Mouse (Mus musculus) embryo, embryonic 11 days (tissue): ENCODE measurements around the gene Sh3rf3.

Experiments used
- DNase-seq: peaks from one replicate; pipeline ENCODE4 v3.0.0-alpha.2; 2015

The Sh3rf3 gene

DNA sequence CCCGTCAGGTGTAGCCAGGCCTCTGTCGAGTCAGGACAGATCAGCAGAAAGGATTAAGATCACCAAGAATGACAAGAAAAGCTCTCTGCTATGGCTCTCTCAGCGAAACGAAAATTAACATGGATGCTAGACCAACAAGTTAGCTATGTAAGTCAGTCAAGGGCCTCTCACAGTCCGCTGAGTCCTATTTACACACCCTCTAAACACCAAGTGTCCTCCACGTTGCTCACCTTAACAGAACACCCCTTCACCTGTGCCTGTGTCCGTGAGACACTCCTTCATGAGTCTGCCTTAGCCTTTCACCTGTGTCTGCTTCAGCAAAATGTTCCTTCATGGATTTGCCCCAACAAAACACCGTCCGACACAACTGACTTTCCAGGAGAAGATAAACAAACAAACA lies 300.2 kb downstream of the Sh3rf3 start:
- no peak for DNase-seq

DNA sequence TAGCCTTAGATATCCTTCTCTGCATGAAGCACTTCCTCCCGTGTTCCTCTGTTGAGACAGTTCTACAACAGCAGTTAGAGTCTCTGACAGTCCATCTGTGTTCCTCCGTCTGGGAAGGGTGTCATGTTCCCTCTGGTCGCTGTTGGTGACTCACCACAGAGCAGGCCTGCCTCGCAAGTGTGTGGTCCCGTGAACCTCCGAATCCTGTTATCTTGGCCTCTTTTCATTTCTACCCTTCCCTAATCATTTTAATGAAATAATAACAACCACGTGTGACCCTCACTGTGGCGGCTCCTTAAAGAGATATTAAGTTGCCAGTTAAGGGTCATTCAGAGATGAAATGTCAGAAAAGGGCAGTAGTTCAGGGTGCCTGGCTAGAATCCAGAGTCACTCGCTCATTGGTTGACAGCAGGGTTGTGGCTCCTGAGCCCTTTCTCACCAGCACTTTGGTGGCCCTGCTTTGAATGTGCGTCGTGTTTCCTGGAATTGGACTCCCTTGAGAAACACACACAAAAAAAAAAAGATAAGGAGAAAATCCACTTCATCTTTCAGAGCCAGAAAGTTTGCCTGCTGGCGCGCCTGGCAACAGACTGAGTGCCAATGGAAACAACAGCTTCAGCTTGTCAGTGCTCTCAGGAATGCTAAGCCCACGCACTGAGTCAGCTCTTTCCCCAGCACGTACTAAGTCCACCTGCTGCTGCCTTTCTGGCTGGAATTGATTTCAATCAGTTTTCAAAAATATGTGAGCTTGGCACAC lies 301.6 kb downstream of the Sh3rf3 start:
- peak; percentile 53 for DNase-seq

DNA sequence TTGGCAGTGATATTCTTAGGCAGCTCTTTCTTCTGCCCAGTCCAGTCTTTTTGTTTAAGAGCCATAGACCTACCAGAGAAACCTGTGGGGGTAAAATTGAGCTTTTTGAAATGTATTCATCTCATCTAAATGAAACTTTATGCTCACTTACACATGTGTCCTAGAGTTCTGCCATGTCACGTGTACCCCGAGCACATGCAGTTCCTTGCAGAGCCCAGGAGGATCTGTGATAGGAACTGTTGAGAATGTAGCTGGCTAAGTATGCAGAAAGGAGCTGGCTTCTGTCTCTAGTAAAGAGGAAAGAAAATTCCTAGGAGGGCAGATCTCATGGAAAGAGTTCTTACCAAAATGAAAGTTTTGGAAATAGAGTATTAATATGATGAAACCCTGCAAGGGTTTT lies 302.5 kb downstream of the Sh3rf3 start:
- DNase-seq, result no peak

DNA sequence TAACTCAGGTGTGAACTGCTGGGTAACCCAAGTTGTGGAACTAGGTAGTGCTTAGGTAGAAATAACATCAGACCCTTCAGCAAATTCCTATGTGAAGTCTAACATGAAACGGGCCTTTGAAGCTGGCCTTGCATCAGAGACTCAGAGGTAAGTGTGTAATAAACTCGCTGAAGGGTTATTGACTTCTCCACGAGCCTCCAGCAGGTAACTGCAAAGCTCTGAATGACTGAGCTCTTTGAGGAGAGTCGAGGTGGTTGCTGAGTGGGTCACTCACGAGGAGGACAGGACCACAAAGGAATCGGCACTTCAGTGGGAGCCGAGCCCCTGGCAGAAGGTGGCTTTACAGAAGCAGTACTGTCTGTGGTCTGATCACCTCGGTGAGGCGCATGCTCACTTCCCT lies 303.2 kb downstream of the Sh3rf3 start:
- DNase-seq, result no peak

DNA sequence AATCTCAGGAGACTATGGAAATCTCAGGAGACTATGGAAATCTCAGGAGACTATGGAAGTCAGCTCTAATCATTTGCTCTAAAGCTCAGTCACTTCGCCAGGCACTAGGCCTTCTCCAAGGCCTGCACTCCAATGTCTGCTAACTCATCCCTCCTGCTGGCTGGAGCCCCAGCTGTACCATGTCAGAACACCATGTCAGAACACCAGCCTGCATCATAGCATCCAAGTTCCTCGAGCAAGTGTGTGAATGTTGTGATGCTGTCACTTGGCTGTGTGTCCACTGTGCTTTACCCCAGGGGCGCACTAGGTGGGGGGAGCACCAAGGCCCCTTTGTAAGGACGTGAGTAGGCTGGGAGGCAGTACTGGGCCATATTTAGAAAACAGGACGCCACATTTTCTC lies 304.4 kb downstream of the Sh3rf3 start:
- no peak for DNase-seq

DNA sequence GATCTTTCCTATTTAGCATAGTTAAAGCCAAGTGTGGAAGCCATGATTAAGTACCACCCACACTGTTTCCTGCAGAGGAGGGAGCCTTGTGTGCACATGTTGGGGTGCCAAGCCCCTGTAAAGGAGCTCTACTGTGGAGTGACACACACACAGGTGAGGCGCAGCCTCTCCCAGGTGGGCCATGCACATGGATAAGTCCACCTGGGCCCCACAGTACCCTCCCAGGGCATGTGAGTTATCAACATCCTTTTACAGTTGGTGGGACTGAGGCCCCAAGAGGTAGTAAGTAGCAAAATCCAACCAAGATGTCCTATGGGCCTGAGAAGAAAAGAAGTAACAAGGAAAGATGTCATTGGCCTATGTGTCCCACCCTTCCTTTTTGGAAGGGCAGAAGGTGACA lies 305.8 kb downstream of the Sh3rf3 start:
- DNase-seq, result no peak

DNA sequence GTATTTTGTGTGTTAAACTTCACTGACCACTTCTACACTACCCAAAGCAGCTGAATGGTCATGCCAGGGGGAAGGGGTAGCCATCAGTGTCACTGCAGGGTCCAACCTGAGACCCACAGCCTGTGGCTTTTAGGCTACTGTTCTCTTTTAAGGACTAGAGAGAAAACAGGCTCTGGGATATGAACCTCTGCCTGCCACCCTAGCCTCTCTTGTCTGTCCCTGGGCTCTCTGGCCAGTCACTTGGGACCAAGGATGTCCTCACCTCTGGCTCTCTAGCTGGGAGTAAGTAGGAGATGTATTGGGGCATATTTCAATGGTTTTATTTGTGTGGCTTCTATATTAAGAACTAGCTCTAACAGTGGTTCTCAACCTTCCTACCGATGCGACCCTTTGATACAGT lies 306.7 kb downstream of the Sh3rf3 start:
- DNase-seq, result no peak

DNA sequence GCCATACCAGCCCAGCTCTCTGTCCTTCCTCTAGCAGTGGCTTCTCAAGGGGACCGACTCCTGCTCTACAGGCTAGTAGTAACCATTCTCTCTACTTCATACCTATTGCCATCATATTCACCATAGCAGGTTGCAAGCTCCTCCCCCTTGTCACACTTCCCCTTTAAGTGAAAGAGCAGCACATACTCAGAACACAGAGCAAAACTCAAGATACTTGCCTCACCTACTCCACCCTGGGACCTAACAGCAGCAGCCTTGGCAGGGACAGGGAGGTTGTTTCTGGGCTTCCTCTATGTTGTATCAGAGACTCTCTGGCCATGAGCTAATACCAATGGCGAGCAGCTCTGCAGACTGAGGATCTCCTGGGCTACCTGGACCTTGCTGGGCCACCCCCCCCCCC lies 312.3 kb downstream of the Sh3rf3 start:
- DNase-seq, result no peak

DNA sequence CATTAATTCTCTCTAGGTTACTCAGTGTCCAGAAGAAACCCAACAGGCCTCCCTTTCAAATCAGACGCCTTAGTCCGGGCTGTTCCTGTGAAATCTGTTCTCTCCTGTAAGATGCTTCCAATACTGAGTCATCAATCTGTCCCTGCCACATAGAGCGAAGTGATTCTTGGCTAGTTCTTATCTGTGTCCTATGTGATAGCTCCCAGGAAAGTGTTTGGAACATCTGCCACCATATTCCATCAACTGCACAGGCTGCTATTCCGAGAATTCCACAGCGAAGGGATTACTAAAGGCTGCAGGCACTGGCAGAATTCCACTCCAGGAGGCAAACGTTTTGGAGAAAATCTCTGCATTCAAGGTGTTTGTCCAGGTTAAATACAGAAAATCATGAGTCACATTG lies 314.5 kb downstream of the Sh3rf3 start:
- no peak for DNase-seq

DNA sequence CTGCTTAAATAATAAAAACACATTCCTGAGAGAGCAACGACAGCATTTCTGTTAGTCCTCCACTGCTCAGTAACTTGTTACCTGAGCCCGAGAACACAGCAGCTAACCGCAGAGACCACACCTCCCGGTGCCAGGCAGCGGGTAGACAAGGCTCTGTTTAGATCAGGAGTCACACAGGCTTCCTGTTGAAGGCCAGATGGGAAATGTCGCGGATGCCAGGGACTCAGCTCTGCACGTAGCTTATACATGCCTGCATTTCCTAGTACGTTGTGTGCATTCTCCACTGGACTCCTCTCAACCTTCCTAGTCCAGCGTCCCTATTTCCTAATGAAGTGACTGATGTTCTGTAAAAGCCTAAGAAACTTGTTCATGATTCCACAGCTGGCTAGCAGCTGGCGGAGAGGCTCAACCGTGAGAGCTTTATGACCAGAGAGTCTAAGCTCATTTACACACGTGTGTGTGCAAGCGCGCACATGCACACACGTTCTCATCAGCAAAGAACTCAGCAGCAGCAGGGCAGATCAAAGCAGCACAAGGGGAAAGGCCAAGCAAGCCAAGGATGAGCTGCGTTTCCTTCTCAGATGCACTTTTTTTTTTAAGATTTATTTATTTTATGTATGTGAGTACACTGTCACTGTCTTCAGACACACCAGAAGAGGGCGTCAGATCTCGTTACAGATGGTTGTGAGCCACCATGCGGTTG lies 318.9 kb downstream of the Sh3rf3 start:
- DNase-seq, result peak; percentile 22

DNA sequence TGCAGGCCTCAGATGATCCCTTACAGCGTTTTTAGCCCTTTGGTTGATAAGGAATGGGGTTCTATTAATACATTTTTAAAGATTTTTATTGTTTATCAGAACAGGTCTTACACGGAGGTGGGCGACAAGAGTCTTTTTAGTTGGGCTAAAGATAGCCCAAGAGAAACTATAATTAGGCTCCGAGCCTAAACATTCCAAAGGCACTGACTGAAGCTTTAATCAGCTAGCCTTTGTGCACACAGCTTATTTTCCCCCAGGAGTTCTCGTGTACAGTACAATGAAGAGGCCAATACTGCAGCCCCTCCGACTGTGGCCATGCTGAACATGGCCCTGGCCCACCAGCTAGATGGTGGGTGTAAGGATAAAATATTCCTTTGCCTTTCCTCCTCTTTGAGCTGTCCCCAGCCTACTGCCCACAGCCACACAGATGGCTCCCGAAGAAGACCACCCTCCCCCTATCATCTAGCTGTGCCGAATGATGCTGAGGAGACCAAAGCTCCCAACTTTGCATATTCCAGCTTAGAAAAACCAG lies 320.4 kb downstream of the Sh3rf3 start:
- no peak for DNase-seq

DNA sequence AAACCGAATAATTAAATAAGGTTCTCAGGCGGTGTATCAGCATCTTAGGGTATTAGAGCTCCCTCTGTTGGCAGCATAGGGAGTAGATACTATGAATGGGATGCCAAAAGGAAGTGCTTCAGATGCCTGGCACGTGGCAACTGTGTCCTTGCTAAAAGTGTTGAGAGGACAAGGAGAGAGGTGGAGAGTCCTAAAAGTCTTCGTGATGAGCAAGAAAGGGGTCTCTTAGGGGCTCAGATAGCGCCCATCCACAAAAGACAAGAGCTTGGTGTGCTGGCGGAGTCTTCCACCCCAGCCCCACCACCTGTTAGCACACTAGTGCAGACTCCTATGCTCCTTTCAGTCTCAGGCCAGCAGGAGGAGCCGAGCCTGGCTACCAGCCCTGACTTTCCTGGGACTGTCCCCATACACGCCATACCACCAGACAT lies 336.8 kb downstream of the Sh3rf3 start:
- DNase-seq, result peak; percentile 77

DNA sequence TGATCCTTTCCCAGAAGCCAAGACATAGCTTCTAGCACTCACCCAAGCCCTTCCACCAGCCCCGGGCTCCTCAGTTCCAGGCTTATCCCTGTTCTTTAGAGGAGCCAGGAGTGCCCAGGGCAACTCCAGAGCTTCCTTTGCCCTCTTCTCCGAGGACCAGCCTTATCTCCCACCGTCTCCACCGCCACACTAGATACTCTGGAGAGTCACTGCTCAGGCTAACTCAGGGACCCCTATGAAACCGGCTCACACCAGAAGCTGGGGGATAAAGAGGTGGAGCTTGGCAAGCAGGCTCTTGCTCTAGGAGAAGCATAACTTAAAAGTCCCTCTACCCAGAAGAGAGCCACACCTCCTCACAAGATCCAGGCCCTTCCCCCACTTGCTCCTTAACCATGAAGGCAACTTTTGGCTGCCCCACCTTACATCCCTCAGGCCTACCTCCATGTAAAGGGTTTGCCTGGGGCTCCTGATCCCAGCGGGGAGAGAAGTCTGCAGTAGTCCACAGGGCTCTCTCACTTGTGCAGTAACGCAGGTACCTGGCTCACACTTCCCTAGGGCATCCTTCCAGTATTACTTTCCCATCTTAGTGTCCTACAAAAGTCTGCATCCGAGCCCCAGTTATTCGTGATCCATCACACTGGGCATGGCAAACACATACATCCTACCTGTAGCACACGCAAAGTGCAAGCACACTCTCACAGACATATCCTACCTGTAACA lies 337.9 kb downstream of the Sh3rf3 start:
- no peak for DNase-seq

DNA sequence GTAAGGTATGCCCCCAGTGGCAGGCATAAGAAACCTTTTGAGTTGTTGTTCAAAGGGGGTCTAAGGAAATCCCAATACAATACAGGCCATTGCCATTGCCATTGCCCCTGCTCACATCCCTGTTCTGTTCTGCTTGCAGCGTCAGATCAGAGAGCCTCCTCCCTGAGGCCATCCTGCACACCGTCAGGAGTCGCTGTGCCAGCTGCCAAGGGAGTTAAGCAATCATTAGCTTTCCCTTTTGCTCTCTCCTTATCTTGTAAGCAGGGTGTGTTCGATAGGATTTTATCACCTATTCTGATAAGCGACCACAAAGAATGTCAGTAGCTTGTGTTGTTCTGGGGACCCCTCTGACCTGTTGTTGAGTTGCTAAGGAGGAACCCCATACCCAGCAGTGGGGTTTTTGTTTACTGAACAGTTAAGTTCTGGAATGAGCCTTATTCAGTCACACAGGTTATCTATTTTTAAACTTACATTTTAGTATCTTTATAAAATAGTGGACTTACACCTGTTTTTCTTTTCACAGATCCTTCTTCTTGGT lies 339.5 kb downstream of the Sh3rf3 start:
- DNase-seq, result no peak

DNA sequence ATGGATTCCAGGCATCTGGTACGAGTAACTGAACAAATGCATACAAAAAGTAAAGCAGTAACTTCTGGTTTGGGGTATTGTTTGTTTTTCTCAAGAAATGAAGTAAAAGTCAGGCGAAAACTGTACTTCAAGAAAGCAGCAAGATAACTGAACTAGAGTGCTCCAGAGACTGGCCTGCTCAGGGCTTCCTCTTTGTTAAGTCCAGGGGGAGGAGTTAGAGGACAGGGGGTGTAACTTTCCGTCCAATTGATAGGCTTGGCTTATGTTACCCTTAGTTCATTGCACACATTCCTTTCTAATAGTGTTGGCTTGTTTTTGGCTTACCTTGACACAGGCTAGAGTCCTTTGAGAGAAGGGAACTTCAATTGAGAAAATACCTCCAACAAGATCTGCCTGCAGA lies 345.5 kb downstream of the Sh3rf3 start:
- no peak for DNase-seq

DNA sequence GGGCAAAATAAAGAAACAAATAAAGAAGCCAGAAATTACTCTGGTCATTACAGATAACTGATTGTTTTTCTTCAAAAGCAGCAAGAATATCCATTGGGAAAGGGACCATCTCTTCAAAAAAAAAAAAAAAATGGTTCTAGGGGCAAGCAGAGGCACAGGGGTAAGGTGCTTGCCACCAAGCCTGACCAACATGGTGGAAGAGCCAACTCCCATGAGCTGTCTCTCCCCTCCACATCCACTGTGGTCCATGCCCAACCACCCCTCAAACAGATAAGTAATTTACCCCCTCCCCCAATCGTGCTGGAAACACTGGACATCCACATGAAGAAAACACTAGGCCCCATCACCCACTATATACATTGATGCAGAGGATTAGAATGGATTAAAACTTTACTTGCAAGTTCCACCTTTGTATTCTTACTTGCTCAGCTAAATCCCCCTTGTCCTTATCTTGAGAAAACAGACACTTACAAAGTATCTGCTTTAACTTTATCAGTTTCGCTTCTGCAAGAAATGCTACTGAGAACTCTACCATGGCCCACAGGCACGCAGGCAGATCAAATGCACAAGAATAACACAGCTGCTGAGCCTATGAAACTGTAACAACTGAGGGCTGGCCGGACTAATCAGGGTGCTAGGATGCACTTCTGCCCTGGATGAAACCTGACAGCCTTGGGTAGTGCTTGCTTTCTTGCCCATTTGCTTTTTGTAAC lies 349.2 kb downstream of the Sh3rf3 start:
- DNase-seq, result no peak

DNA sequence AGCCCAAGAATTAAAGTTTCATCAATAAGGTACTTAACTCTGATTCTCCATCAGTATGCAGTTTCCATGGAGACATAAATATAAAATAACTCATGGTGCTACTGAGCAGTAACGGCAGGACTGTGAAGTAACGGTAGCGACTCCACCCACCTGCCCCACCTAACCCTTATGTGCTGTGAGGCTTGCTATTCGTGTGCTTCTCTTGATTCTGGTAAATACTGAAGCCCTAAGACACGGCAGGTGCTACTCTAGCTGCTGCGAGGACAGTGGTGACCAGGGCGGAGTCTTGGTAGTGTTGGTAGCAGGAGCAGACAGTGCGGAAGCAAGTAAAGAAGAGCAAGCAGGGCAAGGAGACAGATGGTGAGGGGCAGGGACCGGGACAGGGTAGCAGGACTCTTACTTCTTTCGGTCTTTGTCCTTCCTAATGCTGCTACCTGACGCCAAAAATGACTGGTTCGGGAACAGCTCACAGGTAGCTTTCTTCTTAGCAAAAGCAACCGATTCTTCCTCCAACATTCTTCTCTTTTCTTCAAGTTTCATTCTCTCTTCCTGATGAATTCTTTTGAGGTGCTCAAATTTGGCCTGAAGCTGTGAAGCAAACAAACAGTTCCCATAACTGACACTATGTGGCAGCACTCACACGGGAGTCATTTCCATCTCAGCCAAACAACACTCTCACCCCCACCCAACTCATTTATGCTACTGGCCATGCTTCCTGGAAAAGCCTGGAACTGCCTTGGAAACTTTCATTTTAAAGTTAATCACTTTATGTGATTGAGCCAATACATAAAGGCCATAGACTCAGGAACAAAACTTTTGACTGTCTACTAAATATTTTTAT lies 353.2 kb downstream of the Sh3rf3 start:
- peak; percentile 70 for DNase-seq

DNA sequence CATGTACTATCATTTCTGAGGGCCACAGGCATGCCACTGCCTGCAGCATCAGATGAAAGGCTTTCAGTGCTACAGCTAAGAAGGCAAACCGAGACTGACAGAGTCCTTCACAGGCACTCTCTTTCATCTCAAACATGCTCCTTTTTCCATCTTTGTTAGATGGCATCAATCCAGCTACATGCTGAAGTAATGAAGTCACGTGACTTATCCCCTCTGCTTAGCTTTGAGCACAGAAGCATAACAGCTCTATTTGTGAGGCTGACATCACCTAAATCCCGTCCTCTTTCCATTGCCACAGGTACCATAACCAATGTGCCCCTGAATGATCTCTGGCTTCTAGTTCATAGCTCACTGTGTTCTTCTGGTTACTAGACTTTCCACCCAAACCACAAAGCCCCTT lies 357.9 kb downstream of the Sh3rf3 start:
- DNase-seq, result no peak

DNA sequence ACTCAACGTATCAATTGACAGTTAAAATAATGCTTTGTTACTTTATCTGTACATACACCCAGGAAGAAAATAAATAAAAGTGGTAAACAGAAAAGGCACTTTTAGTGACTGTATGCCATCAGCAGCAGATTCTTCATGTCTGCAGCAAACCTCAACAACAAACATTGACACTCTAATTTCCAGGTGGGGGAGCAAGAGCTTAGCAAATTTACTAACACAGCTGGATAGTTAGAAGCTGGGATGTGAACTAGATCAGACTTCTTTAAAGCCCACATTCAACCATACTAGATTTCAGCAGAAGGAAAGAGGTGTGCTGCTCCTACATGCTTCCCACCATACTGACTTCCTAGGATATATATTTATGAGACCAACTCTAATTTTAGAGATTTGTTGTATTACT lies 359.4 kb downstream of the Sh3rf3 start:
- DNase-seq, result no peak

DNA sequence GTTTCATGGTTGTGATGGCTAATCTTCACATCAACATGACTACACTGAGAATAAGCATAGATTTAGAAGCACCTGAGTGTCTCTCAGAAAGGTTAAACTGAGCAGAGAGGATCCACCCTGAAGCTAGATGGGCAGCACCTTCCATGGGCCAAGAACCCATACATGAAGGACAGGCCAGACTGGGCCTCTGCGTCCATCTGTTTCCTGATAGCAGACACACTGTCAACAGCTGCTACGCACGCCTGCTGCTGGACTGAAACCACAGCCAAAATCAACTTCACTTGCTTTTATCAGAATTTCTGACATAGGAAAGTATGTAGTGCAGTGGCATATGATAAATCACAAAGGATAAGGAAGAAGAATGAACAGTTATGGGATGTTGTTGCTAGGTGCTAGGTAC lies 366.5 kb downstream of the Sh3rf3 start:
- no peak for DNase-seq

DNA sequence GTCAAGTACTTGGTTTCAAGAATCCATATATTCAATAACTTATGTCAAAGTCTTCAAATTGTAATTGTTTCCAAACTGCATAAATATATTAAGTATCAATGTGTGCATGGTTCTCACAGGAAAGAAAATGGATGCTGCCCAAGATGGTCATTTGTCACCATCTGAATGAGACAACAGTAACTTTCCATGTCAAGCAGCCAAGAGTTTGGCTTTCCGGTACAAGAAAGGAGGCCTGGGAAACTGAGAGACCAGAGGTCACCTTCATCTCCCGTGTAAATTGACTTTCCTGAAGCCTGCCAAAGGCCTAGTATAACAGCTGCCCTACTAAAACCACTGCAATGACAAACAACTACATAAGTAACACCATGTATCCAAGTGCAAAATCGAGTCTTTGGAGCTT lies 369.1 kb downstream of the Sh3rf3 start:
- no peak for DNase-seq
